Mouse (Mus musculus) neural tube, embryonic 12.5 days (tissue): ENCODE measurements around the gene Gng12. TPM values are rescaled to one million over a fixed set of nuclear protein-coding genes. Genes with fewer than 3 reads are reported as not detected.
"Not testable (repeated sequence)": the region's sequence is repeated elsewhere in the genome, so short reads cannot be mapped to it uniquely, and the experiment has no call there.

ENCODE experiments used
- ATAC-seq: fragments of 200-750 bp; cut with Nextera tagmentation; 2 replicates; pipeline ENCODE4 v1.8.0; 2017; ENCODE audit warnings: low read depth, mild to moderate bottlenecking, moderate TSS enrichment, moderate library complexity; ENCODE audit not compliant: low FRiP score
- H3K27ac ChIP-seq: fragments of 300-500 bp; sonication (generic); 2 replicates; pipeline ENCODE4 v1.5.1; 2016
- H3K27me3 ChIP-seq: fragments of 300-500 bp; sonication (generic); replicated peaks from 2 replicates; pipeline ENCODE4 v1.6.1; 2016; ENCODE audit warnings: mild to moderate bottlenecking
- H3K36me3 ChIP-seq: fragments of 300-500 bp; sonication (generic); 2 replicates; pipeline ENCODE4 v1.6.1; 2016; ENCODE audit warnings: mild to moderate bottlenecking
- H3K4me1 ChIP-seq: fragments of 300-500 bp; sonication (generic); 2 replicates; pipeline ENCODE4 v1.6.1; 2016
- H3K4me2 ChIP-seq: fragments of 300-500 bp; sonication (generic); replicated peaks from 2 replicates; pipeline ENCODE4 v1.6.1; 2016; ENCODE audit warnings: mild to moderate bottlenecking
- H3K4me3 ChIP-seq: fragments of 300-500 bp; sonication (generic); 2 replicates; pipeline ENCODE4 v1.5.1; 2016
- H3K9ac ChIP-seq: fragments of 300-500 bp; sonication (generic); 2 replicates; pipeline ENCODE4 v1.6.1; 2016; ENCODE audit warnings: mild to moderate bottlenecking
- H3K9me3 ChIP-seq: fragments of 300-500 bp; sonication (generic); 2 replicates; pipeline ENCODE4 v1.6.1; 2016; ENCODE audit warnings: mild to moderate bottlenecking
- WGBS: fragments of 180-500 bp; shearing (Covaris S2); methylation state at CpG from one replicate; pipeline ENCODE4 v1.1.7; 2016; 5-methylcytosine and 5-hydroxymethylcytosine counted together
- polyA plus RNA-seq: library from polyadenylated mRNA; unstranded; fragments of >200 nt; fragmentation: Nextera tagmentation; extraction: Ambion mirVana; gene quantifications from 2 replicates; pipeline ENCODE4 v1.2.1, GENCODE M21; 2016

Gene Gng12
- polyA plus RNA-seq, 1 experiment from 2014 or later = 41.8 TPM

DNA sequence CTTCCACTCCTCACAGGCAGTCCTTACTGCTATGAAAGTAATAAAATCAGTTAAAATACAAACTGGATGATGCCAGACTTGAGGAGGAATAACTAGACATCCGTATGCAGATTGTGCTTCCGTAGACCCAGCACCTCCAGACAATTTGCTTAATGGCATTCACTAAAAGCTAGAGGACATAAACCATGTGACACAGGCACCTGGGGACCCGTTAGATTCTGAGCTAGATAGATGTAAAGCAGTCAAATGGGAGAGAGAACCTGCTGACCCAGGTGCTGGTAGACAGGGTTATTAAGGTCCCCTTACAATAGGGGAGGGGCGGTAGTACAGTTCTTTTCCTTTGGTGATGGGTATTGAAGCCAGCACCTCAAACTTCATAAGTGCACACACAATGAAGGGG lies 127.5 kb downstream of the Gng12 start:
- Histone ChIP-seq H3K36me3 (no peaks in the 10 kb centered on the region), H3K27ac (no peak overlapping the region), H3K4me3 (no peak overlapping the region), H3K4me2 (no peak overlapping the region), H3K27me3 (no peaks in the 10 kb centered on the region), H3K9ac (no peak overlapping the region), H3K4me1 (no peaks in the 10 kb centered on the region), H3K9me3 (no peaks in the 10 kb centered on the region)
- ATAC-seq = peak; percentile 55; the same call in 1 of the 2 replicates
- WGBS = 65% methylated on average over 4 of the region's 4 CpGs

DNA sequence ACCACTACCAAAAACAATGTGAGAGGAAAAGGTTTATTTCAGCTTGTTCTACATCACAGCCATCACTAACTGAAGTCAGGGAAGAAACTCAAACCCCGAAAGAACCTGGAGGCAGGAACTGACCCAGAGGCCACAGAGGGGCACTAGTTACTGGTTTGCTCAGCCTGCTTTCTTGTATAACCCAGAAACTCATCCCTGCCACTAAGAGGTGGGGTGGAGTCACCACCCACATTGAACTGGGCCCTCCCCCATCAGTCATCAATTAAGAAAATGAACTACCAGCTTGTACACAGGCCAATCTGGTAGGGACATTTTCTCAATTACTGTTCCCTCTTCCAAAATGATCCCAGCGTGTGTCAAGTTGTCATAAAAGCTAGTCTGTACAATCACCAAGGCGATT lies 130.5 kb downstream of the Gng12 start:
- Histone ChIP-seq H3K4me1 (peaks cover 14% of the 10 kb centered on the region), H3K4me2 (no peak overlapping the region), H3K9me3 (no peaks in the 10 kb centered on the region), H3K27ac (no peak overlapping the region), H3K36me3 (no peaks in the 10 kb centered on the region), H3K4me3 (no peak overlapping the region), H3K9ac (no peak overlapping the region), H3K27me3 (no peaks in the 10 kb centered on the region)
- ATAC-seq = no peak
- 73% methylated on average over 3 of the region's 3 CpGs for WGBS

DNA sequence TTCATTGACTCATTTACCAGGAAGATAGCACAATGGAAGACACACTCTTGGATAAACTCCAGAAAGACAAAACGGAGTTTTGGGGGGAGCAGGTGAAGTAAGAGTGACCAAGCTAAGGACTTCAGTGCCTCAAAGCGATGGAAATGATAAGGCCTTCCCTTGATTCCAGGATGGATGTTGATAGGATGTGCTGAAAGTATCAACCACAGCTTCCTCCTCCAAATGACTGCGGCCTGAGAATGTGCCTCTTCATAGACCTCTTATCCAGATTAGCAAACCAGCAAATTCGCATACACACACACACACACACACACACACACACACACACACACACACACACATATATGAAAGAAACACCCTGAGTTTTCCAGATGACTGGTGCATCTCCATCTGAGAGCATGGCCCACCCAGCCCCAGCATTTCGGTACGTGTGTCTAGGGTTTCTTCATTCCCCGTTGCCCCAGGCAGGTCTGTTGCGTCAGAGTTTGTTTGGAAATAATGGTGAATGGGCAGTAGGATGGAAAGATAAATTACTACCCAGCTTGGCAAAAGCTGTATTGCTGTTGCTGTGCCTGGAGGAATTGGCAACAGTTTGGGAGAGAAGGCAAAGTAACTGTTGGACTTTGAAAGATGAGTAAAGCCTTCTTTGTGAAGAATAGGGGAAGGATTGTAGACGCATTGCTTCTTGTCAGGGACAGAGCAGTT lies 131.4 kb downstream of the Gng12 start:
- Histone ChIP-seq H3K36me3 (no peaks in the 10 kb centered on the region), H3K4me3 (no peak overlapping the region), H3K27ac (no peak overlapping the region), H3K4me2 (no peak overlapping the region), H3K4me1 (peaks cover 14% of the 10 kb centered on the region), H3K27me3 (no peaks in the 10 kb centered on the region), H3K9ac (no peak overlapping the region), H3K9me3 (no peaks in the 10 kb centered on the region)
- 82% methylated on average over 9 of the region's 9 CpGs for WGBS
- no peak for ATAC-seq

DNA sequence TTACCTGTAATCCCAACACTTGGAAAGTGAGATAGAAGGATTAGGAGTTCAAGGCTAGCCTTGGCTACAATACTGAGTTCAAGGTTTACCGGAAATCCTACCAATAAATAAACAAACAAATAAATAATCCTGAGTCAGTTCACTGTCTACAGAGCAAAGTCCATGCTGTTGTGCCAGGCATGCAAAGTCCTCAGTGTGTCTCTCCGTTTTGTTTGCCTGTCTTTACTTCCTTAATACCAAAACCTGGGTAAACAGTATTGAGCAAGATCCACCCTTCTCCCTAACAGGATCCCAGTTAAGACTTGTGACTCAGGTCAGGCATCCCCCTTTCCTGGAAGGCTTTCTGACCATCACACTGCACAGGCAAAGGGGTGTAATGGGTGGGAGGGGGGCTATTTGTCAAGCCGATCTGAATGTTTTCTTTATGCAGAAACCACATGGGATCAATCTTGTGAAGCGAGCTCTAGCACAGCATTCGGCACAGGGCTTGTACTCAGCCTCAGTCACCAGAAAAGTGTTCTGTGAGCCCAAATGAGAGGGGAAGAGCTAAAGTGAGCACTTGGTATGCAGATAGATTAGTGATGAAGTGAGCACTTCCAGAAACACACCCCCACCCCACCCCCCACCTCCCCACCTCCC lies 133.2 kb downstream of the Gng12 start:
- H3K27me3 ChIP-seq = no peaks in the 10 kb centered on the region
- no peak overlapping the region for H3K9ac ChIP-seq
- no peaks in the 10 kb centered on the region for H3K9me3 ChIP-seq
- 38% methylated on average over 5 of the region's 5 CpGs for WGBS
- H3K27ac ChIP-seq = no peak overlapping the region
- H3K36me3 ChIP-seq = no peaks in the 10 kb centered on the region
- no peak overlapping the region for H3K4me2 ChIP-seq
- H3K4me3 ChIP-seq = no peak overlapping the region
- ATAC-seq = no peak
- H3K4me1 ChIP-seq = peaks cover 18% of the 10 kb centered on the region

DNA sequence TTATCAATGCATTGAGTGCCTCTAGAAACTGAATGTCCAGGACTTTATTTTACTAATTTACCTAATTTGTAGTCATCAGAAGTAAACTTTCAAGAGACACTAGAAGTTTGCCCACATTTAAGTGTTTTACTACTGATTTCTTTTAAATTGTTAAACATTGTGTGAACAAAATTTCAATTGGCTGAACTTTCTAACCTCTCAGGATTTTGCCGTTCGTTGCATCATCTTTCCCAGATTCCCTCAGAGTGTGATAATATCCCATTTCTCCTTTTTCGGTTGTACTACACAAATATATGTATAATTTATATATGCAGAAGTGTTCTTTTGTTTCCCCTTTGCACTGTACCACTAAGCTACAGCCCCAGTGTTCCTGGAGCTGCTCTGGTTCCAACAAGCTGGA lies 133.8 kb downstream of the Gng12 start:
- no peak overlapping the region for H3K27ac ChIP-seq
- no peaks in the 10 kb centered on the region for H3K9me3 ChIP-seq
- no peak overlapping the region for H3K9ac ChIP-seq
- no peak overlapping the region for H3K4me2 ChIP-seq
- H3K36me3 ChIP-seq = no peaks in the 10 kb centered on the region
- WGBS = 32% methylated on average over 3 of the region's 3 CpGs
- H3K4me3 ChIP-seq = no peak overlapping the region
- peaks cover 22% of the 10 kb centered on the region for H3K4me1 ChIP-seq
- no peaks in the 10 kb centered on the region for H3K27me3 ChIP-seq
- ATAC-seq = no peak

DNA sequence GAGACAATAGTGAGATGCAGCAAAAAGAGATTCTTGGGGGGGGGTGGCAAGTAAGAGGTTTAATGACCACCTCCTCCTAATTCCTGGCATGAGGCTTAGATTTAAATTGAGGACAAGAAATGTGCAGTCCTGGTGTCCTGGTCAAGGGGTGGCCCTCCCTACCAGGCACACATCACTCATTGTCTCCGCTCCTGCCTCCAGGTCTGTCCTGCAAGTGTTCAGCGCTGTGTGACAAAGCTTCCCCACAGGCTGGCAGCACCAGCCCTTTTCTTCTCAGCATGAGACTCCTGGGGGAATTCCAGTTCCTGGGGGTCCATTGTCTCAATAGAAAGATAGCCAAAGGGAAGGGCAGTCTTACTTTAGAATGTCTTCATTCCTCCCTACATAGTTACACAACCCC lies 134.2 kb downstream of the Gng12 start:
- Histone ChIP-seq H3K4me3 (no peak overlapping the region), H3K9ac (no peak overlapping the region), H3K4me1 (peaks cover 25% of the 10 kb centered on the region), H3K4me2 (no peak overlapping the region; the same call in 1 of the 2 replicates), H3K27ac (no peak overlapping the region), H3K27me3 (no peaks in the 10 kb centered on the region), H3K9me3 (no peaks in the 10 kb centered on the region), H3K36me3 (no peaks in the 10 kb centered on the region)
- WGBS = 6% methylated on average over 2 of the region's 2 CpGs
- ATAC-seq = no peak

DNA sequence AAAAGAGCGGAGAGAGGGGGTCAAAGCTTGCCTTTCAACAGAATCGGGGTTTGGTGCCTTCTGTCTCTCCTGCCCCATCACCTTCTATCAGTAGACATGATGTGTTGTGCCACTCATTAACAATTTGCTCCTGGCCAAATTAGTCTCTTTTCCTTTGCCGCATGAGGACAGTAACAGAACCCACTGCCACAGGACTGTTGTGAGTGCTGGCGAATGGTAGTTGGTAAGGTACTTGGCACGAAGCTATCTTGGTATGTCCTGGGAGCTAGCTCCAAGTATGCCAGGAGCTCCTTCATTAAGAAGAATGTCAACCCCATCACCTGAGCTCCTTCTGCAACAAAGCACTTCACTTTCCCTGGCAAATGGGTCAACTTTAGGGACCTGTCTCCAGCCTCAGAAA lies 134.6 kb downstream of the Gng12 start:
- Histone ChIP-seq H3K4me3 (no peak overlapping the region), H3K36me3 (no peaks in the 10 kb centered on the region), H3K27me3 (no peaks in the 10 kb centered on the region), H3K4me2 (no peak overlapping the region), H3K4me1 (peaks cover 29% of the 10 kb centered on the region), H3K9me3 (no peaks in the 10 kb centered on the region), H3K9ac (no peak overlapping the region), H3K27ac (no peak overlapping the region)
- ATAC-seq = no peak
- WGBS = 36% methylated on average over 5 of the region's 5 CpGs

DNA sequence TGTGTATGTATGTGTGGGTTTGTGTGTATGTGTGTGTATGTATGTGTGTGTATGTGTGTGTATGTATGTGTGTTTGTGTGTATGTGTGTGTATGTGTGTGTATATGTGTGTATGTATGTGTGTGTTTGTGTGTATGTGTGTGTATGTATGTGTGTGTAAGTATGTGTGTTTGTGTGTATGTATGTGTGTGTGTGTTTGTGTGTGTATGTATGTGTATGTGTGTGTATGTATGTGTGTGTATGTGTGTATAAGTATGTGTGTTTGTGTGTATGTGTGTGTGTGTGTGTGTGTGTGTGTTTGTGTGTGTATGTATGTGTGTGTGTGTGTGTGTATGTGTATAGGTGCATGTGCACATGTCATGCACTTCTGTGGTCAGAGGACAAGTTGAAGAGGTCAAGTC lies 136.4 kb downstream of the Gng12 start:
- H3K27ac ChIP-seq, H3K4me2 ChIP-seq, H3K4me3 ChIP-seq, H3K9ac ChIP-seq, H3K27me3 ChIP-seq, ATAC-seq, H3K36me3 ChIP-seq, H3K9me3 ChIP-seq: not testable (repeated sequence)
- H3K4me1 ChIP-seq = peaks cover 32% of the 10 kb centered on the region

DNA sequence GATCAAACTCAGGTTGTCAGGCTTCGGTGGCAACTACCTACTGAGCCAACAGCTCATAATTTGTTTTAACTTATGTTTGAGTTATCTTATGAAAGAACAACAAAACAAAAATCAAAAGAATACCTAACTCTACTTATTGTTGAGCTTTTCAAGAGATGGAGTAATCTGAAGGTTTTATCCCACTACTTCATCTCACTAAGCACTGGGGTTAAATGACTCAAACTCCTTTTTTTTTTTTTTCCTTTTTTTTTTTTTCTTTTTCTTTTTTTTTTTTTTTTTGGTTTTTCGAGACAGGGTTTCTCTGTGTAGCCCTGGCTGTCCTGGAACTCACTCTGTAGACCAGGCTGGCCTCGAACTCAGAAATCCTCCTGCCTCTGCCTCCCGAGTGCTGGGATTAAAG lies 136.8 kb downstream of the Gng12 start:
- not testable (repeated sequence) for H3K9me3 ChIP-seq, H3K9ac ChIP-seq, H3K4me2 ChIP-seq, H3K27me3 ChIP-seq, H3K27ac ChIP-seq, ATAC-seq, H3K4me3 ChIP-seq, H3K36me3 ChIP-seq
- peaks cover 32% of the 10 kb centered on the region for H3K4me1 ChIP-seq
- 88% methylated on average over 3 of the region's 4 CpGs for WGBS

DNA sequence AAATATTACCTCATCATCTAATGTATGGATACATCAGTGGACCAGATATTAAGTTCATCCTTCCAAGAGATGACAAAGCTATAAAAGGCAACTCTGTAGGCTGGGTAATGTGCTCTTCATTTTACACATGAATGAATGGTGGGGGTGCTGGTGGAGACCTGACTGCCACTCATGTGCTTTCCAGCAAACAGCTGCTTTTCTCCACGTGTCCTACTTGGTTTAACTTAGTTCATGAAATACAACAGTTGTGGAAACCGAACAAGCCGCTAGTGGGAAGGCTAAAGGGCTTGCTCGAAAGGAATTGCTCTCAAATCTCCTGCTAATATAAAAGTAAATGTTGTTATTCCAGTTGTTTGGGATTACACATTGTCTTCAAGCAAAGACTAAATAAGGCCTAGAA lies 137.4 kb downstream of the Gng12 start:
- no peak overlapping the region for H3K27ac ChIP-seq
- ATAC-seq = no peak
- 73% methylated on average over 4 of the region's 4 CpGs for WGBS
- H3K9me3 ChIP-seq = no peaks in the 10 kb centered on the region
- H3K36me3 ChIP-seq = no peaks in the 10 kb centered on the region
- no peak overlapping the region for H3K9ac ChIP-seq
- no peak overlapping the region for H3K4me3 ChIP-seq
- peaks cover 32% of the 10 kb centered on the region for H3K4me1 ChIP-seq
- H3K27me3 ChIP-seq = no peaks in the 10 kb centered on the region
- H3K4me2 ChIP-seq = no peak overlapping the region

DNA sequence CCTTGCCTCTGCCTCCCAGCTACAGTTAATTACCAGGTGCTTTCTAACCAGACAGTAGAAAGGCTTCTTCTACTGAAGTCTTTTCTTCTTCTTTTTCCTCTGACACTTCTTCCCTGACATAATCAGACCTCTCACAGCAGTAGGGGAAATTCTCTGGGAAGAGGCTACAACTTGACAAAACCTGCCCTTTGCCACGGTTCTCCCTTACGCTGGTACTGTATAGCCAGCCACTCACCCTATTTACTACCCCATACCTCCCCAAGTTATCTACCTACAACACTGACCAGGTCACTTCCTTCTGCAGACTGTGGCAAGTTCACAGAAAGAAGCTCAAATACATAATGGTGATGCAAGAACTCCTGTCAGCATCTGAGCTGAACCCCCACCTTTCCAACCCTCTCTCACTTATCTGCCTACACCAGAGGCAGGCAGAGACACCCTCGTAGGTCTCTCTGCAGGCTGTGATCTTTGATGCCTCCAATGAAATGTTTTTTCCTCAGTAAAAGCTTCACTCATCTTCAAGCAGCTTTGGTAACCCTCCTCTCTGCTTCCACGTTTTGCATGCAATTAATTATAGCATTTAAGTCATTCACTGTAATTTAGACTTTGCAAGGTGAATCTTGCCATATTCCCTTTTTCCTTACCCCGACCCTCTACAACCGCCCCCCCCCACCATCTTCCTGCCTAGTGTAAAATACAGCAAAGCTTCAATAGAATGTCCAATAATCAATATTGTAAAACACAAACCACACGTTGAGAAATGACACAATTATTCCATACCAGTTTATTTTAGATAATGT lies 138.3 kb downstream of the Gng12 start:
- 53% methylated on average over 7 of the region's 7 CpGs for WGBS
- H3K4me3 ChIP-seq = no peak overlapping the region; the same call in 1 of the 2 replicates
- H3K27ac ChIP-seq = no peak overlapping the region
- peaks cover 30% of the 10 kb centered on the region for H3K4me1 ChIP-seq
- H3K36me3 ChIP-seq = no peaks in the 10 kb centered on the region
- no peaks in the 10 kb centered on the region for H3K9me3 ChIP-seq
- 0 out of 2 replicates have a peak overlapping the region, but pooled peaks have one; percentile 9 for H3K9ac ChIP-seq
- peak overlapping the region; percentile 45 for H3K4me2 ChIP-seq
- H3K27me3 ChIP-seq = no peaks in the 10 kb centered on the region
- no peak for ATAC-seq
